Mouse (Mus musculus): ENCODE results near the gene Acad9. TPM values are rescaled to one million over a fixed set of nuclear protein-coding genes. Genes with fewer than 3 reads are reported as not detected.

Gene Acad9
- polyA plus RNA-seq (2014; fragmentation: Nextera tagmentation; extraction: Ambion mirVana), result 73.1 and 85.4 TPM in 2 replicates

DNA sequence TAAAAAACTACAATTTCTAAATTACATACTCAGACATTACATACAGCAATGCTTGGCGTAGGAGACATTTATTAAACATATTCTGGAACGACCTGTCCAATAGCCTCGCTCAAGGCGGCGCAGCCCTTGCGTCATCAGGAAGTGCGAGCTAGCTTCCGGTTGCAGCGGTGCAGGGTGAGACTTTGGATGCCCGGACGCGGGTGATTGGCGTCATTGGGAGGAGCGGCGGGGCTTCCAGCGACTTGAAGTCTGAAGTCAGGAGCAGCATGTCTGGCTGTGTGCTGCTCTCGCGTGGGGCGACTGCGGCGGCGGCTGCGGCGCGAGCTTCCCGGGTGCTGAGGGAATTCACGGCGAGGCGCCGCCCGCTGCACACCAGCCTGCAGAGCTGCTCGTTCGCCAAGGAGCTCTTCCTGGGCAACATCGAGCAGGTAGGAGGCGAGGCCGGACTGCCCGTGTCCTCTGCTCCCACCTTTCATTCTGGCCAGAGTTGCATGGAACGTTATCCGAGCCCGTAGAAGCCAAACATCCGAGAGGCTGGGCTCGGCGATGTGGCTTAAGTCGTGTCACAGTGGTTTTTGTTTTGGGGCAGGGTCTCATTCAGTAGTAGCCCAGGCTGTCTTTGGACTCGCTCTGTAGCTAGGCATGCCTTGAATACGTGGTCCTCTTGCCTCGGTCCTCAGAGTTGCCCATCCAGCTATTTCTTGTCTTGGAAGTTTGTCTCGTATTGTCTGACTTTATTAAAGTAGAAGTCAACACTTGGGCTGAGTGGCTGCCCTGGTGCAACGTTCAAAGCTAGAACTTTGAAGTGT, at the start of gene Acad9:
TSS of gene Acad9 (plus strand) at position 137 of the 809 bp plus-strand sequence.
- ATAC-seq (ENCODE audit: low FRiP score, low TSS enrichment), result peak; percentile 98
- no peaks in the 10 kb centered on the region for H3K9me3 ChIP-seq (ENCODE audit: control insufficient read depth, low read length)
- H3K27ac ChIP-seq (ENCODE audit: low read depth, low read length), result peak within 1 kb of the TSS; percentile 44; the same call in 1 of the 2 replicates
- peak within 1 kb of the TSS; percentile 54 for H3K4me2 ChIP-seq (replicated peaks; ENCODE audit: low read depth, low read length)
- H3K27me3 ChIP-seq (ENCODE audit: control insufficient read depth, insufficient read depth, low read length), result peaks cover 3% of the 10 kb centered on the region; the same call in 1 of the 2 replicates
- H3K4me3 ChIP-seq (ENCODE audit: low read length), result peak within 1 kb of the TSS; percentile 73
- H3K9ac ChIP-seq (ENCODE audit: low read depth, low read length), result peak within 1 kb of the TSS; percentile 77
- H3K4me1 ChIP-seq (ENCODE audit: control insufficient read depth, insufficient read depth, low read length), result peaks cover 9% of the 10 kb centered on the region; the same call in 1 of the 2 replicates
- under 1% methylated on average over 48 of the region's 49 CpGs for WGBS
- H3K36me3 ChIP-seq (ENCODE audit: control insufficient read depth, insufficient read depth, low read length), result peaks cover 12% of the 10 kb centered on the region; the same call in 1 of the 2 replicates

DNA sequence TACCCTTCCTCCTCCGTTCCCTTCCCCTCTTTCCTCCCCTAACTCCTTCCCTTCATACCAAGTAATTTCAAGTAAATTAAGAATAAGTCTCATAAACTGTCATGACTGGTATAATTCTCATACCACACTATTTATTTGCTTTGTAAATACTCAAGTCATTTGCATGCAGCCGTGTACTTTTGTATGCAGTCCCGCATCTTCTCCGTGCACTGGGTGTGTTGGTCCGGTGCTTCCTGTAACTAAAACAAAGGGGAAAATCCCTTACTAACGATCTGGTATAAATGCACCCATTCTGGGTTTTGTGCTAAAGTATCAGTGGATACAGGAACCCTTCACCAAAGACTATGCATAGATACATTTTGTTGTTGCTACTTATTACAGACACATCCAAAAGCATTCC, 40.0 kb upstream of the Acad9 start:
- Histone ChIP-seq H3K36me3 (ENCODE audit: control insufficient read depth, insufficient read depth, low read length) (no peaks in the 10 kb centered on the region), H3K4me1 (ENCODE audit: control insufficient read depth, insufficient read depth, low read length) (no peaks in the 10 kb centered on the region), H3K27me3 (ENCODE audit: control insufficient read depth, insufficient read depth, low read length) (no peaks in the 10 kb centered on the region), H3K4me3 (ENCODE audit: low read length) (no peak overlapping the region), H3K9ac (ENCODE audit: low read depth, low read length) (no peak overlapping the region), H3K4me2 (replicated peaks; ENCODE audit: low read depth, low read length) (no peak overlapping the region), H3K27ac (ENCODE audit: low read depth, low read length) (no peak overlapping the region), H3K9me3 (ENCODE audit: control insufficient read depth, low read length) (no peaks in the 10 kb centered on the region)
- no peak for ATAC-seq (ENCODE audit: low FRiP score, low TSS enrichment)
- 88% methylated on average over 6 of the region's 6 CpGs for WGBS

DNA sequence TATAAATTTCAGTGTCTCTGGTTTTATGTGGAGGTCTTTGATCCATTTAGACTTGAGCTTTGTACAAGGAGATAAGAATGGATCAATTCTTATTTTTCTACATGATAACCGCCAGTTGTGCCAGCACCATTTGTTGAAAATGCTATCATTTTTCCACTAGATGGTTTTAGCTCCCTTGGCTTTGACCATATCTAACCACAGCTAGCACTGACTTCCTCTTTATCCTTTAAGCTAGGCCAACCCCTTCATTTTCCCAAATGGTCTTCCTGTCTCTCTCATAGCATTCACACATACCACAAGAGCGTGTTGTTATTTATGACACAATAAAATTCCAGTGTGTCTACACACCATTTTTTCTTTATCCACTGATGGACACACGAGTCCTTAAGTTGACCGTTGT, 35.8 kb upstream of the Acad9 start:
- Histone ChIP-seq H3K27ac (ENCODE audit: low read depth, low read length) (no peak overlapping the region), H3K9ac (ENCODE audit: low read depth, low read length) (no peak overlapping the region), H3K9me3 (ENCODE audit: control insufficient read depth, low read length) (no peaks in the 10 kb centered on the region), H3K36me3 (ENCODE audit: control insufficient read depth, insufficient read depth, low read length) (no peaks in the 10 kb centered on the region), H3K27me3 (ENCODE audit: control insufficient read depth, insufficient read depth, low read length) (no peaks in the 10 kb centered on the region), H3K4me3 (ENCODE audit: low read length) (no peak overlapping the region), H3K4me2 (replicated peaks; ENCODE audit: low read depth, low read length) (no peak overlapping the region), H3K4me1 (ENCODE audit: control insufficient read depth, insufficient read depth, low read length) (no peaks in the 10 kb centered on the region)
- WGBS, result 80% methylated on average over 4 of the region's 4 CpGs
- no peak for ATAC-seq (ENCODE audit: low FRiP score, low TSS enrichment)

DNA sequence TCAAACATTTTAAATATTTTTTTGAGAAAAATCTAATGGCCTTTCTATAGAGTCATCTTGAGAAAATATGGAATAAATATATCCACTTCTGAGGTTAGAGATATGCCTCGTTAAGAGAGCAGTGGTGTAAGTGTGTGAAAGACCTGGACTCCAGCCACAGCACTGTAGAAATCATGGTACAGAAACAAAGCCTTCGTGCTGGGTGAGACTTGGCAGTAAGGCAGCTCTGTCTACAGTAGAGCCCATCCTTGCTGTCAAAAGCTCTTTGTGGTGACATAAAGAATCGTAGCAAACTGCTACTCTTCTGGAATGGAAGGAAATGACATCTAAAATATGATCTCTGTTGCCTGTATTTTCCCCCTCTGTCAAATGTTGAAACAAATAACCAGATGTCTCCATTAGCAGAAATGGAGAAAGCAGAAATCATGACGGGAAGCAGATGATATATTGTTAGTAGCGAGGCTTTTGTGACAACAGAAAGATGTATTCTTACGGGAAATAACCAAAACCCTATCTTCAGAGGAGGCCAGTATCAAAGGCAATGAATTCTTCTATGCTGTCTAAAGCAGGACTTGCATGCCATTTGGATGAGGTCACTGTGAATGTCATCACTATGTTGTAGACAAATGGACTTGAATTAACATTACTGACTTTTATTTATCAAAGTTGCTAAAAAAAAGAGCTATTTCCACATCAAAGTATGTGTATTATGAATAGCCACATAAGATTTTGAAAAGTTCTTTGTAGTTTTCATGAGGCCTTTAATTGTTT, 33.9 kb upstream of the Acad9 start:
- Histone ChIP-seq H3K4me1 (ENCODE audit: control insufficient read depth, insufficient read depth, low read length) (no peaks in the 10 kb centered on the region), H3K9me3 (ENCODE audit: control insufficient read depth, low read length) (no peaks in the 10 kb centered on the region), H3K4me3 (ENCODE audit: low read length) (no peak overlapping the region), H3K27ac (ENCODE audit: low read depth, low read length) (no peak overlapping the region), H3K27me3 (ENCODE audit: control insufficient read depth, insufficient read depth, low read length) (no peaks in the 10 kb centered on the region), H3K36me3 (ENCODE audit: control insufficient read depth, insufficient read depth, low read length) (no peaks in the 10 kb centered on the region), H3K9ac (ENCODE audit: low read depth, low read length) (no peak overlapping the region), H3K4me2 (replicated peaks; ENCODE audit: low read depth, low read length) (no peak overlapping the region)
- 64% methylated on average over 6 of the region's 6 CpGs for WGBS
- ATAC-seq (ENCODE audit: low FRiP score, low TSS enrichment), result no peak

DNA sequence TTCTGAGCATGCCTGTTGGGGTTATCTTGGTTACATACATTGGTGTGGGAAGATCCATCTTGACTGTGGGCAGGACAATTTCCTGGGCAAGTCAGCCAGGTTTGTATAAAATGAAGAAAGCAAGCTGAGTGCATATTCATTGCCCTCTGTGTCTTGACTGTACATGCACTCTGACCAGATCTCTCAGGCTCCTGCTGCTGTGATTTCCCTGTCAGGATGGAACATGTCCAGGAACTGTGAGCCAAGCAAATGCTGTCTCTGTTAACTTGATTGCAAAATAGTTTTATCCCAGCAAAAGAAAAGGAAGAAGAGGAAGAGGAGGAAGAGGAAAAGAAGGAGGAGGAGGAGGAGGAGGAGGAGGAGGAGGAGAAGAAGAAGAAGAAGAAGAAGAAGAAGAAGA, 21.3 kb upstream of the Acad9 start:
- Histone ChIP-seq H3K9me3 (ENCODE audit: control insufficient read depth, low read length) (no peaks in the 10 kb centered on the region), H3K36me3 (ENCODE audit: control insufficient read depth, insufficient read depth, low read length) (no peaks in the 10 kb centered on the region), H3K27me3 (ENCODE audit: control insufficient read depth, insufficient read depth, low read length) (no peaks in the 10 kb centered on the region), H3K9ac (ENCODE audit: low read depth, low read length) (no peak overlapping the region), H3K27ac (ENCODE audit: low read depth, low read length) (no peak overlapping the region), H3K4me2 (replicated peaks; ENCODE audit: low read depth, low read length) (no peak overlapping the region), H3K4me3 (ENCODE audit: low read length) (no peak overlapping the region), H3K4me1 (ENCODE audit: control insufficient read depth, insufficient read depth, low read length) (no peaks in the 10 kb centered on the region)
- no peak for ATAC-seq (ENCODE audit: low FRiP score, low TSS enrichment)

DNA sequence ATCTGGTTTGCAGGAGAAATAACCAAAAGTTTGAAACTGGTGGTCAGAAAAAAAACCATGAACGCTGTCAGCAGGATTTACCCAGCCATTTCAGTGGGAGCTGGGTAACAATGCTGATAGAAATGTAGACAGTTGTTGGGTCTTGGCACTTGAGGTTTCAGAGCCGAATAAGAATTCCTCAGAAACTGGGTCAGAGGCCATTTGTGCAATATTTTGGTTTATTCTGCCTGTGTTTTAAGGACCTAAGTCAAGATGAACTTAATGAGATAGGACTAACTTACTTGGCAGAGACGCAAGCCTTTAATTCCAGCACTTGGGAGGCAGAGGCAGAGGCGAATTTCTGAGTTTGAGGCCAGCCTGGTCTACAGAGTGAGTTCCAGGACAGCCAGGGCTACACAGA, 20.7 kb upstream of the Acad9 start:
- H3K4me3 ChIP-seq (ENCODE audit: low read length), result no peak overlapping the region
- H3K4me2 ChIP-seq (replicated peaks; ENCODE audit: low read depth, low read length), result no peak overlapping the region
- 88% methylated on average over 4 of the region's 4 CpGs for WGBS
- no peak overlapping the region for H3K27ac ChIP-seq (ENCODE audit: low read depth, low read length)
- H3K27me3 ChIP-seq (ENCODE audit: control insufficient read depth, insufficient read depth, low read length), result no peaks in the 10 kb centered on the region
- H3K9ac ChIP-seq (ENCODE audit: low read depth, low read length), result no peak overlapping the region
- no peak for ATAC-seq (ENCODE audit: low FRiP score, low TSS enrichment)
- no peaks in the 10 kb centered on the region for H3K4me1 ChIP-seq (ENCODE audit: control insufficient read depth, insufficient read depth, low read length)
- no peaks in the 10 kb centered on the region for H3K36me3 ChIP-seq (ENCODE audit: control insufficient read depth, insufficient read depth, low read length)
- H3K9me3 ChIP-seq (ENCODE audit: control insufficient read depth, low read length), result no peaks in the 10 kb centered on the region

DNA sequence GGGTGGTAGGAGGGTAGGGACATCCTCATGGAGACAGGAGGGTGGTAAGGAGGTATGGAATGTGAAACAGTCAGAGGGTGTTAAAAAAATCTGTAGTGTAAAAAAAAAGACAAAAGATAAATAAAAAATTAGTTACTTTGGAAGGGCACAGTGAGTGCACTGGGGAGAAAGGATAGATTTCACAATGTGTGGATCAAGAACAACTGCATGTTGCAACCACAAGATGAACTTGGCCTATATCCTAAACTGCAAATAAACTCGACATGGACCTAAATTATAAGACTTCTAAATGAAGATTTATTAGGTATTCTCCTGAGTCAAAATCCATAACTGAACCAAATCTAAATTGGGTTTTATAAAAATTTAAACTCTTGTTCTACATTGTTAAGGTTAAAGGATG, 16.7 kb upstream of the Acad9 start:
- H3K27me3 ChIP-seq (ENCODE audit: control insufficient read depth, insufficient read depth, low read length), result no peaks in the 10 kb centered on the region
- no peaks in the 10 kb centered on the region for H3K36me3 ChIP-seq (ENCODE audit: control insufficient read depth, insufficient read depth, low read length)
- 76% methylated on average over 1 of the region's 1 CpGs for WGBS
- ATAC-seq (ENCODE audit: low FRiP score, low TSS enrichment), result no peak
- H3K4me1 ChIP-seq (ENCODE audit: control insufficient read depth, insufficient read depth, low read length), result no peaks in the 10 kb centered on the region
- no peak overlapping the region for H3K4me2 ChIP-seq (replicated peaks; ENCODE audit: low read depth, low read length)
- H3K4me3 ChIP-seq (ENCODE audit: low read length), result no peak overlapping the region
- no peaks in the 10 kb centered on the region for H3K9me3 ChIP-seq (ENCODE audit: control insufficient read depth, low read length)
- H3K9ac ChIP-seq (ENCODE audit: low read depth, low read length), result no peak overlapping the region
- no peak overlapping the region for H3K27ac ChIP-seq (ENCODE audit: low read depth, low read length)

DNA sequence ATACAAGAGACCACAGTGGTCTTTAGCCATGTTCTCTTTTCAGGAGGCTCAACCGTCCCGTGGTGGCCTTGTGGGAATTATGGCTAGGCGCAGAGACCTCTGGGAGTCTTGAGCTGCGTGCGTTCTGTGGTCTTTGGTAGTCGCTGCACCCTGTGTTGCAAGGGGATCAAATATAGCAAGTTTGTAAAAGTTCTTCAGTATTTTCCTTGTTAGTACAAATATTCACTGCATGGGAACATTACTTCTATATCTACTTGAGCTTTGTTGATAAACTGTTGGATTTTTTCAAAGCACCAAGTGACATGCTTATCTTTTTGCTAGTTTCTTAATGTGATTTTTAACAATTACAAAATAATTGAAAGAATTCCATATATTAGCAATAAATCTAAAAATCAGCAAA, 12.3 kb upstream of the Acad9 start, which contains the start of gene Ccdc144b:
TSS of gene Ccdc144b (minus strand) at position 101 of the 400 bp plus-strand sequence.
- no peaks in the 10 kb centered on the region for H3K36me3 ChIP-seq (ENCODE audit: control insufficient read depth, insufficient read depth, low read length)
- H3K27ac ChIP-seq (ENCODE audit: low read depth, low read length), result no peak within 1 kb of the TSS
- H3K4me3 ChIP-seq (ENCODE audit: low read length), result no peak within 1 kb of the TSS
- no peaks in the 10 kb centered on the region for H3K9me3 ChIP-seq (ENCODE audit: control insufficient read depth, low read length)
- whole genome bisulfite sequencing, result 90% methylated on average over 6 of the region's 6 CpGs
- no peak for ATAC-seq (ENCODE audit: low FRiP score, low TSS enrichment)
- H3K9ac ChIP-seq (ENCODE audit: low read depth, low read length), result no peak within 1 kb of the TSS
- no peaks in the 10 kb centered on the region for H3K27me3 ChIP-seq (ENCODE audit: control insufficient read depth, insufficient read depth, low read length)
- no peaks in the 10 kb centered on the region for H3K4me1 ChIP-seq (ENCODE audit: control insufficient read depth, insufficient read depth, low read length)
- no peak within 1 kb of the TSS for H3K4me2 ChIP-seq (replicated peaks; ENCODE audit: low read depth, low read length)

Data from kidney, embryonic 14.5 days (tissue).